Mouse (Mus musculus) ES-E14 (cell line): Measurements from ENCODE around the gene Tssk2. TPM values are rescaled to one million over a fixed set of nuclear protein-coding genes. Genes with fewer than 3 reads are reported as not detected.

Experiments used
- DNase-seq: peaks from one replicate; pipeline ENCODE4 v3.0.0-alpha.2; 2013; ENCODE audit warnings: low read depth, low spot score
- H3K27ac ChIP-seq: 2 replicates; pipeline ENCODE4 v1.5.1; 2012; ENCODE audit warnings: low read depth, mild to moderate bottlenecking, low read length, moderate library complexity, mixed read lengths; ENCODE audit not compliant: poor library complexity, insufficient read depth, severe bottlenecking
- H3K36me3 ChIP-seq: 2 replicates; pipeline ENCODE4 v1.6.1; 2012; ENCODE audit warnings: mild to moderate bottlenecking, low read length, moderate library complexity, mixed read lengths; ENCODE audit not compliant: control insufficient read depth, poor library complexity, insufficient read depth, severe bottlenecking
- H3K4me1 ChIP-seq, 2 experiments: fragments of 150-350 bp in 1 of 2; sonication (generic) in 1 of 2; 2 replicates each; pipeline ENCODE4 v1.6.1; 2012; ENCODE audit warnings: low read length in 2 of 2, mild to moderate bottlenecking in 1 of 2, mixed read lengths in 1 of 2; ENCODE audit not compliant: control insufficient read depth in 2 of 2, insufficient read depth in 2 of 2, poor library complexity in 1 of 2
- H3K4me3 ChIP-seq, 2 experiments: fragments of 150-350 bp in 1 of 2; sonication (generic) in 1 of 2; 2 replicates each; pipeline ENCODE4 v1.5.1; 2012; ENCODE audit warnings: low read length in 2 of 2, low read depth in 1 of 2, mild to moderate bottlenecking in 1 of 2, mixed read lengths in 1 of 2; ENCODE audit not compliant: insufficient read depth in 1 of 2, poor library complexity in 1 of 2, severe bottlenecking in 1 of 2
- H3K9ac ChIP-seq: 2 replicates; pipeline ENCODE4 v1.6.1; 2012; ENCODE audit warnings: low read depth, mild to moderate bottlenecking, low read length, mixed read lengths; ENCODE audit not compliant: poor library complexity, insufficient read depth, severe bottlenecking
- H3K9me3 ChIP-seq: fragments of 150-350 bp; sonication (generic); 2 replicates; pipeline ENCODE4 v1.6.1; 2012; ENCODE audit warnings: low read depth, mild to moderate bottlenecking, low read length; ENCODE audit not compliant: control insufficient read depth, insufficient read depth
- CHD2 ChIP-seq: IDR thresholded peaks from 2 replicates; pipeline ENCODE4 v1.6.1; 2014; ENCODE audit warnings: mild to moderate bottlenecking, low read depth, low read length, inconsistent platforms
- HCFC1 ChIP-seq: IDR thresholded peaks from 2 replicates; pipeline ENCODE4 v1.6.1; 2012; ENCODE audit warnings: low read length, inconsistent platforms, borderline replicate concordance; ENCODE audit not compliant: insufficient read depth
- MAFK ChIP-seq: IDR thresholded peaks from 2 replicates; pipeline ENCODE4 v1.6.1; 2014; ENCODE audit warnings: mild to moderate bottlenecking, low read depth, low read length, inconsistent platforms; ENCODE audit not compliant: insufficient read depth
- ZC3H11A ChIP-seq: IDR thresholded peaks from 2 replicates; pipeline ENCODE4 v1.6.1; 2012; ENCODE audit warnings: low read depth, mild to moderate bottlenecking, inconsistent platforms, low read length, borderline replicate concordance
- ZNF384 ChIP-seq: IDR thresholded peaks from 2 replicates; pipeline ENCODE4 v1.6.1; 2012; ENCODE audit warnings: low read depth, low read length, inconsistent platforms
- in situ Hi-C, 2 experiments: fragments of 600-800 bp; cut with MboI; formaldehyde crosslinking; loops; one replicate each; pipeline ENCODE4 v1.15.1; 2025; ENCODE audit warnings: low sequenced_read_pairs in 2 of 2, inconsistent platforms in 1 of 2; ENCODE audit not compliant: unreplicated experiment in 2 of 2
- total RNA-seq: library from RNA; depleted of rRNA; stranded (reverse); fragments of 300-350 nt; gene quantifications from 2 replicates; pipeline ENCODE4 v1.2.3, GENCODE M21; 2012

The Tssk2 gene
- total RNA-seq, 1 experiment, result 0.18 TPM

- peaks cover 5 to 11% of the 10 kb centered on the region in 2 experiments; a peak in 2 of 4 replicates for H3K4me1 ChIP-seq
- no peak overlapping the region for H3K9ac ChIP-seq
- DNase-seq, result no peak
- no peak overlapping the region for H3K27ac ChIP-seq
- peaks cover 8% of the 10 kb centered on the region for H3K36me3 ChIP-seq
- H3K4me3 ChIP-seq, result no peak overlapping the region
- H3K9me3 ChIP-seq, result no peaks in the 10 kb centered on the region
- TF ChIP-seq MAFK, result no peak
- TF ChIP-seq ZNF384, result no peak
- TF ChIP-seq ZC3H11A, result no peak
- no peak for TF ChIP-seq CHD2
- no peak for TF ChIP-seq HCFC1
- in situ Hi-C loops, result no loop called here
Measured at GRCm38 (mm10) chr16:17879571-17879970, 18.9 kb upstream of the Tssk2 start.

DNA sequence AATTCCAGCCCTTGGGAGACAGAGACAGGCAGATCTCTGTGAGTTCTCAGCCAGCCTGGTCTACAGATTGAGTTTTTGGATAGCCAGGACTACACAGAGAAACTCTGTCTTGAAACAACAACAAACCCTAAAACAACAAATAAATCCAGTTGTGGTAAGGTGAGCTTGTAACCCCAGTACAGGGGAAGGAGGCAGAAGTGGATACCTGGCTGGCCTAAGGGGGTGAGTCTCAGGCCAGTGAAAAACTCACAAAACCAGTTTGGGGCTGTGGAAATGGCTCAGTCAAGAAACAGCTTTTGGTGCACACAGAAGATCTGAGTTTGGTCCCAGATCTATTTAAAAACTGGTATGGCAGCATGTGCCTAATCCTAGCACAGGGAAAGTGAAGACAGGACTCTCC, 16.2 kb upstream of the Tssk2 start:
- in situ Hi-C loops, result no loop called here
- Histone ChIP-seq H3K9me3 (no peaks in the 10 kb centered on the region), H3K9ac (no peak overlapping the region), H3K36me3 (peaks cover 8% of the 10 kb centered on the region), H3K4me1 (peaks cover 6 to 14% of the 10 kb centered on the region in 2 experiments; a peak in 2 of 4 replicates), H3K27ac (no peak overlapping the region), H3K4me3 (no peak overlapping the region)
- TF ChIP-seq HCFC1, result no peak
- TF ChIP-seq CHD2, result no peak
- no peak for TF ChIP-seq MAFK
- TF ChIP-seq ZNF384, result no peak
- TF ChIP-seq ZC3H11A, result no peak
- no peak for DNase-seq

- in situ Hi-C loops, result no loop called here
- TF ChIP-seq MAFK (no peak), ZNF384 (no peak), HCFC1 (no peak), CHD2 (no peak), ZC3H11A (no peak)
- peaks cover 6 to 14% of the 10 kb centered on the region in 2 experiments; a peak in 2 of 4 replicates for H3K4me1 ChIP-seq
- no peak overlapping the region; the same call in 1 of the 2 replicates for H3K27ac ChIP-seq
- no peak overlapping the region for H3K9ac ChIP-seq
- no peak for DNase-seq
- H3K4me3 ChIP-seq, result no peak overlapping the region
- H3K9me3 ChIP-seq, result no peaks in the 10 kb centered on the region
- peaks cover 8% of the 10 kb centered on the region for H3K36me3 ChIP-seq
Measured at GRCm38 (mm10) chr16:17884116-17884515, 14.3 kb upstream of the Tssk2 start.

- Histone ChIP-seq H3K4me1 (peaks cover 1 to 4% of the 10 kb centered on the region in 2 experiments; a peak in 1 of 4 replicates), H3K36me3 (peaks cover 4% of the 10 kb centered on the region; the same call in 1 of the 2 replicates), H3K27ac (no peak overlapping the region), H3K9ac (no peak overlapping the region), H3K9me3 (no peaks in the 10 kb centered on the region), H3K4me3 (no peak overlapping the region)
- in situ Hi-C loops, result no loop called here
- DNase-seq, result no peak
- TF ChIP-seq CHD2 (no peak), HCFC1 (no peak), MAFK (no peak), ZC3H11A (no peak), ZNF384 (no peak)
Measured at GRCm38 (mm10) chr16:17889689-17890341, 8.6 kb upstream of the Tssk2 start.
